Mouse (Mus musculus): ENCODE measurements around the gene Atp8a1. TPM values are rescaled to one million over a fixed set of nuclear protein-coding genes. Genes with fewer than 3 reads are reported as not detected.

Gene Atp8a1
- polyA plus RNA-seq, 1 experiment: 9.4 TPM

DNA sequence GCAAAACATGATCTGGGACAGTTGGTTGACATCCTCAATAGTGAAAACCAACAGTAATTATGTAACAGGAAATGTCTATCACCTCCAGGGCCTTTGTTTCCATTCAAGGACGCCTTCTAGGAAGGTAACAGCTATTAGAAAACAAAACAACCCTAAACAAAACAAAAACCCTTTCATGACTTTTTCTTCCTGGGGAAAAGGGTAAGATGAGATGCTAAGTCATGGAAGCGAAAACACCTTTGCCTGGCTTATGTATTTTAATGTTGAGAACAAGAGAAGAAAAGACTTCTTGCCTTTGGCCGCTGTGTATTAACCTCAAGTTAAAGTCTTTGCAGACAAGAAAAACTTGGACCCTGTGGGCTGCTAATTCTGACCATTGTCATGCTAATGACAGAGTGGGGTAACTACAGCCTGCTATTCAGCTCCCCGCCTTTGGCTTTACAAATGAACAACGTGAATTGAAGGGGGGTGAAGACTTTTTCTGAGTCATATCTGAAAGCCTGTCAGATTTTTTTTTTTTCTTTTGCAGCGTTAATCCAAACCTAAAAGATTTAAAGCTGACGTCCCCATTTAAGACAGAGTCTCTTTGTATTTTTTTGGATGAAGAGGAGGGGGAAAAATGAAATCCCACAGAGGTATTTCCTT is 214.0 kb downstream of the Atp8a1 start:
- DNase-seq (ENCODE audit: low read depth): no peak

DNA sequence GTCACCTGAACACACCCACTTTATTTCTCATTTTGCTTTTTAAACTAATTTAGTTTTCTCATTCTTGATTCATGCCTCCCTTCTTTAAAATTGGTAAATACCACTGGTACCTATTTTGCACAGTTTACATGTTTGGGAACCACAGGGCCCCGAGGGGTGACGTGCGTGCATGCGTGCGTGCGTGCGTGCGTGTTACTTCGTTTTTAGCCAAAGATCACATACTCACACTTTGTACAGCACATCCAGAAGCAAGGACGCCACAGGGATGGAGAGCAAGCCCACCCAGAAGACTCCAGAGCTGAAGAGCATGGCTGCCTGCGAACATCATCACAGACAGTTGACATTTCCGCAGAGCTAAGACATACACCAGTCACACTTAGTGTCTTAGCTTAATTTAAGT is 216.0 kb downstream of the Atp8a1 start:
- no peak for DNase-seq (ENCODE audit: low read depth)

DNA sequence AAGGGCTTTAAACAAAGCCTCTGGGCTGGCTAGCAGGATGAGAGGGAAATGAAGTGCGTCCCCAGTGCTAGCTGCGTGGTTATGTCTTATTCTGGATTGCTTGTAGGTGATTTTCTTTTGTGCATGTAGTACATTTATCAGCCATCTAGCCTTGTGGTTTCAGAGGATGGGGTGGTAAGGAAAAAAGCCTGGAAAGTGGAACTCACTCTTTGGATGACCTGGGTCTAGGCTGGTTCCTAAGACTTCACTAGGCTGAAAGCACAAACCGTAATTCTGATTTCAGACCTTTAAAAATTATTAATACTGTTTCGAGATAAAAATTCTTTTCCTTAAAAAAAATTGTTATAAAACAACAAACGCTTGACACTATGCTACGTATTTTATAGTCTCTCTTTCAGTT is 217.4 kb downstream of the Atp8a1 start:
- DNase-seq (ENCODE audit: low read depth): no peak

DNA sequence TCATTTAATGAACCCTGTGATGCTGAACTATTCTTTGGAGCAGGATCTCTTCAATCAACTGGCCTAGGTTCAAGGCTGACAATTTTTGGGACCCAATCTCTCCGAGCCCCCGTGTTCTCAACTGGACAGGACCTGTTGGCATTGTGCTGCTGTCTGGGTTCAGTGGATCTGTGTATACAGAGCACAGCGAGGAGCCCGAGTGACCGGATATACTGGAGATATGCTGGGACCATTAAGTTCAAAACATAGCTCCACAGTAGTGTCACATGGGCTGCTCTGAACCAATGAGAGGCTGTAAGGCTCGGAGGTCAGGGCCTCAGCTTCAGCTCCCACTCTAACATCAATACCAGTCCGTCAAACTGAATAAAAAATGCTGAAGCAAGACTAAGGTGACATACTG is 217.8 kb downstream of the Atp8a1 start:
- no peak for DNase-seq (ENCODE audit: low read depth)

DNA sequence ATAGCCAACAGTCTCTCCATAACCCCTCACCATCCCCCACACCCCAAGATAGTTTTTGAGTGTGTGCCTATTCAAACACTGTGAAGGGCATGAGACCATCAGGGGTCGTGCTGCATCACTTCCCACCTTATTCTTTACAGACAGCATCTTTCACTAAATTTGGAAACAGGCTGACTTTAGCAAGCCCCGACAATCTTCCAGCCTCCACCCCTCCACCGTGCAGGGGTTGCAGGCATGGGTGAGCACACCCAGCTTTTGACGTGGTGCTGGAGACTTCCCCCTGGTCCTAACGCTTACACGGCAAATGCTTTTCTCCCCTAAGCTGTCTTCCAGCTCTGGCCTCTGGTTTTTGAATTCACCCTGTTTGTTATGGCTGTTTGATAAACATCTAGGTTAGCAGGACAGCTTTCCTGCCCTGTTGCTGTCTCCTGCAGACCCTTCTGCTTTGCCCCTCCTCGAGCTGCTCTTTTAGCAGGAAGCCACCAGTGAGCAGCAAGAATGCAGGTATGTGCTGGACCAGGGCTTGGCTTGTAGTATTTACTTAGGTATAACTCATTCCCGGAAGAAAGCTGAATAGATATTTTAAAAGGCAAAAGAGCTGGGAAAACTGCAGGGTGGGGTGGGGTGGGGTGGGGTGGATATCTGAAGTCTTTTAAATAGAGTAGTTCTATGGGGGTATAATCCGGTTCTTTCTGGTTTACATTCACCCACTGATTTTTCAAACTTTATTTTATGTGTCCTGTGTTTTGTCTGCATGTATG is 218.9 kb downstream of the Atp8a1 start:
- no peak for DNase-seq (ENCODE audit: low read depth)

DNA sequence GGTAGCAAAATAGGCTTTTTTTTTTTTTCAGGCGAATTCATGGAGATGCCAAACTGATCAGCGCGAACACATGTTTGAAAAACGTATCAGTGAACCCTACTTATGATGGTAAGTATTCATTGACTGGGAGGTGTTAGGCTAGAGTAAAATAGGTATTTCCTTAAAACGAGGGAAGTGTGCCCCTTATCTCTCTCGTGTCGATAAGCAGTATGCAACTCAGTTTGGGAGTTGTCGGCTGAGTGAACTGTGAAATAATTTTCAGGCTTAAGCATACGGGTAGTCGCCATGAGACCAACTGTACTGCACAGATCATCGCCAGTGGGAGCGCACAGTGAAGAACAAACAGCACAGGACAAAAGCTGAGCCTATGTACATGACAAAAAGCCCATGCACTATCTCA is 226.0 kb downstream of the Atp8a1 start:
- no peak for DNase-seq (ENCODE audit: low read depth)

DNA sequence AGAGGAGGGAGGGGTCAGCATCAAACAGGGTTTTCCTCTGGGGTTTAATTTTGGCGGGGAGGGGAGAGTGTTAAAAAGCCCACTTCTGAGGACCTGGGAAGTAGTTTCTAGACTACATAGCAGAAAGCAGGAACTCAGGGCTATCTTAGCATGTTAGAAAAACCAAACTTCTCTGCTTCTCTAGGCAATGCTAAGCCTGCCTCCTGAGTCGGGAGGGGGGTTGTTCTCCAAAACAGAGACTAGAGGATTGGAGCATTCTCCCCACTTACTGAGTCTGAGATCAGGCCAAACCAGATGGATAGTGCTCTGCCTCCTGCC is 237.8 kb downstream of the Atp8a1 start:
- DNase-seq (ENCODE audit: low read depth): no peak

DNA sequence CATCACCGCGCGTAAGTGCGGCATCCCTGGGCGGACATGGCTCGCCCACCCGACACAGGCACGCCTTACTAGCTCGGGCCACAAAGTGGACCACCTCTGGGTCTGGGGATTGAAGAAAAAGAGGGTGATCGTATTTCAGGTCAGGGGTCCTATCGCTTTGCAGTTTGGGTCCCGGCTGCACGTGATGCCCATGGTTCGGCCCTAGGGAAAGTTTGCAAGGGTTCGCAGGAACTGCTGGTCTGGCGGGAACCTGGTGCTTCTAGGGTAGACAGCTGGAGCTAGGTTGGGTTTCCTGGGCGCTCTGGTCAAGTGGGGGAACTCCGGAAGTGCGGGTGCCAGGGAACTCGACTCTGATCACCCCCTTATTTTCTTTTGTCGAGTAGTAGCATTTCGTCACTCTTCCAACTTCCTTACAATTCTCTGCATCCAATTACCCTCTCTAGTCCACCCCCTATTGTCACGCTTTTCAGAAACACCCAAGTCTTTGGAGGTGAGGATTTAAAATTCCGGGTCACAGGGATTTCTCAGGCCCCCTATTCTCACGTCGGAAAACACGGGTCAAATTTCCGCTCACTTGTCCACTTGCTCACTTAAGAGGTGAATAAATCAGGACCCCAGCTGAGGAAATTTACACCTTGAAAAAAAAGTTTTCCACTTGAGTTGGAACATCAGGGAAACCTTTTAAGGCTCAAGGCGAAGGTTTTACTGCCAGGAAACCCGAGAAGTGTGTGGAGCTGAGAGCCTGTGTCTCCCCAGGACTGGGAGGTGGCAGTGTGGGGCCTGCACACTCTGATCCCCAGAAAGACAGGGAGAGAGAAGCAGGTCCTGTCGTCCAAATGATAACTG is 238.3 kb downstream of the Atp8a1 start:
- no peak for DNase-seq (ENCODE audit: low read depth)

DNA sequence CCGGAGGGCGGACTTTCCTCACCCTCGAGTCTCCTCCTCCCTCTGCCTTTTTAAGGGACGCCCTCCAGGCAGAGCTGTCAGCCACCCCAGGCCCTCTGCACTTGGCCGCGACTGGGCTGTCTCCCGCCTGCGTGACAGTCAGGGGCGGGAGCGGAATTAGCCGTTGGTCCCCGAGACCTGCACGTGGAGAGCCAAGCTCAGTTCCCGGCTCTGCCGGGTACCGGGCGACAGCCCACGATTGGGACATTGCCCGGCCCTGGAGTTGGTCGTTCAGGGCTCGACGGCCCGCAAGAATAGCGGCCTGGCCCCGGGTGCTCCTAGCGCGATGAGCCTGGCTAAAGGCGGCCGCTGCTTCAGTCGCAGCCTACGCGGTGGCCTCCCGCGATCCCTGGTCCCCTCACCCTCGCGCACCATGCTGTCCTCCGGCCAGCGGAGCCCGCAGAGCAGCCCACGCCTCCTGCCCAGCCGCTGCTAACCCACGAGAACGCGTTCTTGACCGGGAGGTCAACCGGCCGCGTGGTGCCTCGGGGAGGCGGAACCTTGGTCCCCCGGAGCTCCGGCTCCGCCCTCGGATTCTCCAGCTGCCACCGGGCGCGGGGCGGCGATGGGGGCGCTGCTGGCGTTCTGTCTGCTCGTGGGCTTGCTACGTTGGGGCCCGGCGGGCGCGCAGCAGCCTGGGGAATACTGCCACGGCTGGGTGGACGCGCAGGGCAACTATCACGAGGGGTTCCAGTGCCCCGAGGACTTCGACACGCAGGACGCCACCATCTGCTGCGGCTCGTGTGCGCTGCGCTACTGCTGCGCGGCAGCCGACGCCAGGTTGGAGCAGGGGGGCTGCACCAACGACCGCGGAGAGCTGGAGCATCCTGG is 239.2 kb downstream of the Atp8a1 start, which contains the start of gene Shisa3:
Shisa3 (plus strand) TSS at position 79 of the 870 bp plus-strand sequence.
- no peak for DNase-seq (ENCODE audit: low read depth)

DNA sequence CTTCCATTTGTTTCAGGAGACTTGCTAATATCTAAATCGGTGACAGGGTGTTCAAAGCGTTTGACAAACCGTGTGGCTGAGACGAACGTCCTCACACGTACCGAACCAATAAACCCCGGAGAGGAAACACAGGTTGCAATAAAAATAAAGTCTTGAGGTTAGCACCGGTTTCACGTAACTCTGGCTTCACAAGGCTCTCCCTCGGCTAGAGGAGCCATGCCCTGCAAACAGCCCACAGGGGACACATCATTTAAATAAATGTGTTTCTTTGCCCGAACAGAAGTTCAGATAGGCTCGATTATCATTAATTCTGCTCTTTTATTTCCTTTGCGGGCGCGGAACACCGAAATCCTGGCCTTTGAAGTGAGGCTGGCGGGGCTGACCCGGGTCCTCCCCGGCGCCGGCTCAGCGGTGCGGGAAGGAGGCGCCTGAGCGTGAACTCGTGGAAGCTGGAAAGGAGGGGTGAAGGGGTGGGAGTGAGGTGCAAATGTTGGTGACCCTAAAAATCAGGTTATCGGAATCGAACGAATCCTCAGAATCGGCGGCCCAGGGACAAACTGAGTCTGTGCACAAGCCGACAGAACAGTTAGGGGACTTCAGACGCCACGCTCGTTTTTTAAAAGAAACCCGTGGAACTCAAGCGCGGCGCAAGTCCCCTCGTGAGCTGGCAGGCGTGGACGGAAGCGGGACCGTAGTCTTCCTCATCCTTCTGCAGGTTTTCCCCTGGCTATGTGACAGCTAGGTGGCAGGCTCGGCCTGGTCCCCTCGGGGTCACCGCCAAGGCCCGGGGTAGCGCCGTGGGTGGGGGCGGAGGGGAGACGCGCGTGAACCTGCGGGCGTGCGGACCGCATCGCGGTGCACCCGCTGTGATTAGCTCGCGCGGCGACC is 240.1 kb downstream of the Atp8a1 start:
- DNase-seq (ENCODE audit: low read depth): no peak

DNA sequence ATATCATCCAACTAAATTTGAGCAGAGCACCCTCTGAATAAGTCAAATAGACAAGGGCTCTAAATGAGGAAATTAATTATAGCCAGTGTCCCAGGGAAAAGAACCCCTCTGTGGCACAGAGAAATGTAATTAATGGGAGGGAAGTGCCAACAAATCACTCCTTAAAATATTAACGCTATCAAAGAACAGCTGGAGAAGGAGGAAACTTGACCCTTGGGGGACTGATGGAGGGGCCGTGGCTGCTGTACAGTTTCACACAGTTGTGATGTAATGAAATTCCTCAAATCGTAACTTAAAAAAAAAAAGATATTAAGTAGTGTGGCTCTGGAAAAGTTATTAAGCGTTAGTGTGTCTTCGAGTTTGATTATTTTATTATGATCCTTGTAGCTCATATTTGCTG is 241.3 kb downstream of the Atp8a1 start:
- DNase-seq (ENCODE audit: low read depth): no peak

DNA sequence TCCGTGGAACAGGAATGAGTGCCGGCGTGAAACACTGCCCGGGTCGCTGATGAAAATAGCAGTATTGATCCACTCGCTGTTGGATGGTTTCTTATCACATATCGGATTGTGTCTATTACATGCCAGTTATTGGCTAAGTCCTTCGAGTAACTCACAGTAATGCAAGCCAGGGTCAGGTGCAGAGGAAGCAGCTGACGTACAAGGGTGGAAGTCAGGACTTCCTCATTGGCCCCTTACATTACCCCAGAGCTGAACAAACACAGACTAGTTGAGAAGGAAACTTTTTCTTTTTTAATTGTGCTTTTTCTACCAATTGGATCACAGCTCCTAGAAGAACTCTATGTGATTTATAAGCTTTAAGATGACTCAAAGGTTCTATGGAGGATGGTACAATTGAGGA is 247.3 kb downstream of the Atp8a1 start:
- DNase-seq (ENCODE audit: low read depth): no peak

DNA sequence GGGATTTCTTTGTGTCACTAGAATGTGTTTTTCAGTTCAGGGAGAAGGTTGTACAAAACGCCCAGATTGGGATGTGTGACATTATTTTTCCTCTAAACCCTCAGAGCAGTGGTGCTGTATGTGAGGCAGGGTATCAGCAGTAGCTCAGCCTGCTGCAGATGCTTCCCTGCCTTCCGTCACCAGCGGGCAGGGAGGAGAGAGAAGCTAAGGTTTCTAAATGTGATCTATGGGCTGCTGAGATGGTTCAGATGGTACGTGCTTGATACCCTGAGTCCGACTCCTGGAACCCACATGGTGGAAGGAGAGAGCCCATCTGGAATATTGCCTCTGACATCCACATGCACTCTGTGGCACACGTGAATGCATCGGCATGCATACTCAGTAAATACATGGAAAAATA is 251.6 kb downstream of the Atp8a1 start:
- DNase-seq (ENCODE audit: low read depth): no peak

DNA sequence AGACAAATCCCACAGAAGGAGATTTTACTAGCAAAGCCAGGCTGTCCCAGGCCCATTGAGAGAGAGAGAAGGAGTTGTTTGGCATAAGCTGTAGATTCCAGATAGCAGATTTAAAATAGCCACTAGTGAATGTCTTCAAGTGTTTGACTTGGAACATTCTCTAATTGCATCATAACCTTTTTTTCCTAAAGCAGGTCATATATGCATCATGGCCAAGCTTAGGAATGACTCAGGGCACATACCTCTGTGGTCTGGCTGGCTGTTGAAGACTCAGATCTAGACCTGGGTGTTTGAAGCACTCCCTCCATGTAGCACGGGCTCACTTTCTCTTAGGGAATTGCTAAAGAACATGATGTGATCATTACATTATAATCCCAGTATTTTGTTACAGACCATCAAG is 252.2 kb downstream of the Atp8a1 start:
- no peak for DNase-seq (ENCODE audit: low read depth)

DNA sequence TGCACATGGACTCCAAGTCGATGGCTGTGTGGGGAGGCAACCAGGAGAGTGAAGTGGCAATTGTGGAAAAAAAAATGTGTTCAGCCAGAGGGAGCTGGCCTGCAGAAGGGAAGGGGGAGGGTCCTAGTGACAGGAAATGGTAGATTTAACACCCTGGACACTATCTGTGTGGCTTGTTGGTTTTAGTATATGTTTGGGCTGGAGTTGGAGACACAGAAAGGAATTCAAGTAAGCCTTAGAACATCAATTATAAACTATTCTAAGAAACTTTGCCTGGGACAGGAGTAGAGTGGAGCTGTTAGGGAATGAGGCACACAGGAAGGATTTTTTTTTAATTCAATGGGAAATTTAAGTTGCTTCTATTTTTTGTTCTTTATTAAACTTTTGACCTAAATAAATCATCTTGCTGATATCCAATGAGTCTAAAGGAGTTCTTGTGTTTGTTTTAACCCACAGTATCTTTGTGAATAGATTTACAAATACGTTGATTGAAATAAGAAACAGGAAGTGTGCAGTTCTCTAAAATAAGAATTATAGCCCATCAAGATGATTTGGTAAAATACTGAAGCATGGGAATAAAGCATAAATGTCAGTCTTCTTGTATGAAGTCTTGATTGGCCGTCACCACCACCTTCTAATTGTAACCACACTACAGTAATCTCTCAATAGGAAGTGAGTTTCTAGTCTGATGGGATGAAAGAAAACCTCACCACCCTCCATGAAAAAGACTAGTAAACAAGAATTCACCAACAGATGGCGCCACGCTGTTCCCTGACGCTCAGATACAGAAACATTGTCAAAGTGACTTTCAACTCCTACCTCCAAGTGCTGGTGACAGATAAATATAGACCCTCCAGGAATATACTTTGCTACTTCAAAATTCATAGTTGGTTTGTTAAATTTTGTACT is 267.3 kb downstream of the Atp8a1 start:
- DNase-seq (ENCODE audit: low read depth): no peak

DNA sequence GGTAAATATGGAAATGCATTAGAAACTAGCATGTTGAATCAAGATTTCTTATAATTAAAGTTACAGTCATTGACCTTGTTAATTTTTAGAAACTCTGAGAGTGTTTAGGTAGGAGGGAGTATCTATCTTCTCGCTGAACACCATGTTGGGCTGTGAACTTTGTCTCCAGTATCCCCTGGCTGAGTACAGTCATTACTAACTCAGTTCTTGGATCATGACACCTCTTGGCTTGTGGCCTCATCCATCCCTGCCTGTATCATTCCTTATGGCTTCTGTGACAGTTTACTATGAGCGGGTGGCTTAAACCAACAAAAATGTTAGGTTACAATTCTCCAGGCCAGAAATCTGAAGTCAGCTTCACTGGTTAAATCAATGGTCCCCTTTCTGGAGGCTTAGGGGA is 271.5 kb downstream of the Atp8a1 start:
- no peak for DNase-seq (ENCODE audit: low read depth)

DNA sequence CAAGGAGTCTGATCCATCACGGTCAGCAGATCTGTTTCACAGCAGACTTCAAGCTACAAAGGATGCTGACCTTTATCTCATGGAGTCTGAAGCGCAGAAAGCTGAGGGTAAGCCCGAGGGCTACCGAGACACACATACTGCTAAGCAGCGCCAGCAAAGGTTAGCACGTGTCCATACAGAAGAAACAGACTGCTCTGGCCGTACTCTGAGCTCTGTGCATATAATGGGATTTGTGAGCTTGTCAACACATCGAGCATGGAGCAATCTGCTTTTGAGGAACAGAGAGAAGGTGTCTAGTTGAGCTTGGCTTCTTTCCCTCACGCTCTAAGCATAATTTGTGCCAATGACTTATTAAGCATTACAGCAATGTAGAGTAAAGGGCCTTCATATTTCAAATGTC is 273.2 kb downstream of the Atp8a1 start:
- DNase-seq (ENCODE audit: low read depth): no peak

DNA sequence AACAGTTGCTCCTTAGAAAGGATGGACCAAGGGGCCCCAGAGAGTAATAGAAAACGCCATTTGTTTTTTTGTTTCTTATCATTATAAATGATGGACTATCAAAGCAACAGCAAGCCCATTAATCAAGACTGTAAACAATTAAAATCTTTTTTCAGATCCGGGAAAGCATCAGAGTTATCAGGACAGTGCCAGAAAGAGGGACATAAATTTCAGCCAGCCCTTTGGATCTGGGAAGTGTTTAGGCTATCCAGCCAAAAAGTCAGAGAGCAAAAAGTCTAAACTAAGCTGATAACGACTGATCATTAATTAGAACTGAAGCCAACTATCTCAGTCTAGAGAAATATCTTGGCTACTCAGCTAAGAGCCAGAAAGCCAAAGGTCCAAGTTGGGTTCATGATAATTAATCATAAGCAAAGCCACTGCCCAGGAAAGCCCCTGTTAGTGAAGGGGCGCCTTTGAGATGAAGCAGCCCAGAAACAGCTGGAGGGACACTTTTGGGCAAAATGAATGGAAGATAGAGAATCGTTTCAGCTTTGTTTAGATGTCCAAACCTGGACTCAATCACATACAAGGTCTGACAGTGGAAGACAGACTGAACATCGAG is 274.6 kb downstream of the Atp8a1 start:
- DNase-seq (ENCODE audit: low read depth): no peak

All from gonadal fat pad, adult 2 months (tissue).